Mouse (Mus musculus): ENCODE results near the gene Rom1.
"Not testable (repeated sequence)": the region's sequence is repeated elsewhere in the genome, so short reads cannot be mapped to it uniquely, and the experiment has no call there.

DNA sequence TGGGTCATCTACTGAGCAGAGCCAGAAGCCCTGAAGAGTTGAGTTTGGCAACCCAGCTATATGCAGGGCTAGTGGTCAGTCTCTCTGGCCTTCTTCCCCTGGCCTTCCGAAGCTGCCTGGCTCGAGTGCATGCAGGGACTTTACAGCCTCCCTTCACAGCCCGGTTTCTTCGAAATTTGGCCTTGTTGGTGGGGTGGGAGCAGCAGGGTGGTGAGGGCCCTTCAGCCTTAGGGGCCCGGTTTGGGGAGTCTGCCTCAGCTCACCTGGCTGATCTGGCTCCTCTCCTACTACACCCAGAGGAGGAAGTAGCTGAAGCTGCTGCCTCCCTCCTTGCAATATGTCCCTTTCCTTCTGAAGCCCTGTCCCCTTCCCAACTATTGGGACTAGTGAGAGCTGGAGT is 32.9 kb downstream of the Rom1 start:
- not testable (repeated sequence) for TF ChIP-seq GATA1 (IDR thresholded peaks at IDR 0.05; ENCODE audit: borderline replicate concordance, low read length); FLI1 (IDR thresholded peaks at IDR 0.05; ENCODE audit: low read length)

Measured in megakaryocyte, embryonic 14.5 days (primary cell).